20 mouse cellular contexts compared by ENCODE assay signal in the genomic region with DNA sequence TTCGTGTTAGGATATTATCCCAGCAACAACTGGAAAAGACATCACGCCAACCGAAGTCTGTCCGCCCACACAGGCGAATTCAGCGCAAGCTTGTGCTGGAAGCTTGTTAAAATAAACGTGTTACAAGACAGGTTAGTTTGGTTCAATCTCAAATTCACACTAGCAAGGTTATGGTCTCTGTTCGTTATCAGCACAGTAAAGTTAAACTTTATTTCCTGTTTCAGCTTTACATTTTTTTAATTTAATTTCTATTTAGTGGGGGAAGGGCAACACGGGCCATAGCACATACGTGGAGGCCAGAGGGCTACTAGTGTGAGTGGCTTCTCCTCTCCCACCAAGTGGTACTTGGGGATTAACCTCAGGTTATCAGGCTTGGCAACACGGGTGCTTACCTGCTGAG. TPM values are rescaled to one million over a fixed set of nuclear protein-coding genes. Genes with fewer than 3 reads are reported as not detected.
DNase-seq lines count a peak whose midpoint lies in the region; ATAC-seq and TF ChIP-seq lines count a peak whose summit lies in the region.
"Had no signal": no experiment of that assay in that cellular context is flagged by ENCODE, and none has a peak within 500 bp of the region (broad histone marks: within the 10 kb centered on the region; RNA-seq: fewer than 3 reads in every experiment).

No protein-coding gene starts in this region.

- H3K36me3 ChIP-seq in liver, embryonic 13.5 days: no peaks in the 10 kb centered on the region
- H3K36me3 ChIP-seq in liver, embryonic 12.5 days: no peaks in the 10 kb centered on the region
- H3K36me3 ChIP-seq in testis, adult 2 months (ENCODE audit: control insufficient read depth, insufficient read depth, low read length): no peaks in the 10 kb centered on the region
- peaks cover 0 to 35% of the 10 kb centered on the region in 2 experiments; a peak in 2 of 4 replicates for H3K36me3 ChIP-seq in MEL (ENCODE audit: control insufficient read depth in 1 of 2, insufficient read depth in 2 of 2, low read length in 2 of 2)
- H3K36me3 ChIP-seq: embryonic facial prominence, embryonic 10.5 days; embryonic facial prominence, embryonic 12.5 days; forebrain, embryonic 15.5 days had no signal

- H3K79me2 ChIP-seq in MEL (ENCODE audit: control insufficient read depth, insufficient read depth, low read length, poor library complexity): no peaks in the 10 kb centered on the region

- TF ChIP-seq POLR2A in testis, adult 2 months (IDR thresholded peaks at IDR 0.05; ENCODE audit: control insufficient read depth, low read depth, low read length): no peak
- no peak for TF ChIP-seq POLR2A in MEL (IDR thresholded peaks at IDR 0.05; ENCODE audit: control insufficient read depth in 1 of 2, insufficient read depth in 1 of 2, low read depth in 1 of 2, low read length in 2 of 2, poor library complexity in 1 of 2)

- no peak for ATAC-seq in liver, embryonic 13.5 days (ENCODE audit: low read depth)
- ATAC-seq in liver, embryonic 12.5 days: no peak
- ATAC-seq: forebrain, embryonic 13.5 days; forebrain, embryonic 15.5 days; forebrain, postnatal 0 days had no signal

- H3K27me3 ChIP-seq in liver, embryonic 13.5 days: no peaks in the 10 kb centered on the region
- H3K27me3 ChIP-seq in liver, embryonic 12.5 days (replicated peaks): no peaks in the 10 kb centered on the region
- no peaks in the 10 kb centered on the region for H3K27me3 ChIP-seq in testis, adult 2 months (ENCODE audit: control insufficient read depth, insufficient read depth, low read length)
- H3K27me3 ChIP-seq in MEL (ENCODE audit: control insufficient read depth in 1 of 2, insufficient read depth in 2 of 2, low read length in 2 of 2): no peaks in the 10 kb centered on the region
- H3K27me3 ChIP-seq: embryonic facial prominence, embryonic 12.5 days; forebrain, embryonic 13.5 days; forebrain, embryonic 15.5 days had no signal

- TF ChIP-seq RAD21 in MEL (IDR thresholded peaks at IDR 0.05; ENCODE audit: low read depth, low read length): no peak

- no peak for DNase-seq in liver, embryonic 13.5 days
- no peak for DNase-seq in testis, postnatal 14 days (ENCODE audit: low spot score)
- peak; percentile 44 for DNase-seq in MEL (ENCODE audit: low read depth, low spot score)
- no peak for DNase-seq in adrenal gland, adult 18-20 months (ENCODE audit: low spot score in 2 of 2)
- DNase-seq: adrenal gland, adult 8-10 months; adrenal gland, postnatal 14 days; adrenal gland, postnatal 36 days; cerebellum, adult 11-12 months; cerebellum, adult 2 months; cerebellum, adult 9-10 months; cerebellum, postnatal 10 days; cerebellum, postnatal 25 days; forebrain, postnatal 0 days had no signal

- H3K27ac ChIP-seq in liver, embryonic 13.5 days: peak overlapping the region; percentile 60
- H3K27ac ChIP-seq in liver, embryonic 12.5 days: no peak overlapping the region
- no peak overlapping the region for H3K27ac ChIP-seq in testis, adult 2 months (ENCODE audit: control insufficient read depth, insufficient read depth, low read depth, low read length)
- no peak overlapping the region for H3K27ac ChIP-seq in MEL (ENCODE audit: control insufficient read depth, low read depth, low read length)
- H3K27ac ChIP-seq: embryonic facial prominence, embryonic 10.5 days; embryonic facial prominence, embryonic 12.5 days; forebrain, embryonic 13.5 days; forebrain, embryonic 15.5 days had no signal

- WGBS in liver, embryonic 13.5 days (ENCODE audit: insufficient replicate concordance): 81% methylated on average over 11 of the region's 11 CpGs
- WGBS in liver, embryonic 12.5 days (ENCODE audit: insufficient replicate concordance): 83% methylated on average over 11 of the region's 11 CpGs

- H3K4me3 ChIP-seq in liver, embryonic 13.5 days (replicated peaks): no peak overlapping the region
- H3K4me3 ChIP-seq in liver, embryonic 12.5 days: no peak overlapping the region
- H3K4me3 ChIP-seq in testis, adult 2 months (ENCODE audit: control insufficient read depth, low read depth, low read length): peak overlapping the region; percentile 9
- no peak overlapping the region for H3K4me3 ChIP-seq in MEL (ENCODE audit: control insufficient read depth in 1 of 2, insufficient read depth in 1 of 2, low read depth in 2 of 2, low read length in 2 of 2)
- H3K4me3 ChIP-seq: embryonic facial prominence, embryonic 10.5 days; embryonic facial prominence, embryonic 12.5 days; forebrain, embryonic 13.5 days; forebrain, embryonic 15.5 days had no signal

- TF ChIP-seq EP300 in MEL (IDR thresholded peaks at IDR 0.05; ENCODE audit: low read depth in 1 of 2, low read length in 2 of 2): peak; percentile 73 to 80

- H3K9me3 ChIP-seq in liver, embryonic 13.5 days (replicated peaks): no peaks in the 10 kb centered on the region
- no peaks in the 10 kb centered on the region for H3K9me3 ChIP-seq in liver, embryonic 12.5 days (replicated peaks)
- no peaks in the 10 kb centered on the region for H3K9me3 ChIP-seq in MEL (replicated peaks; ENCODE audit: insufficient read depth, low read length)
- H3K9me3 ChIP-seq: embryonic facial prominence, embryonic 10.5 days; embryonic facial prominence, embryonic 12.5 days; forebrain, embryonic 13.5 days; forebrain, embryonic 15.5 days; G1E had no signal

- no peak for TF ChIP-seq CTCF in testis, adult 2 months (IDR thresholded peaks at IDR 0.05; ENCODE audit: control insufficient read depth, insufficient read depth, insufficient replicate concordance, low read depth, low read length)
- TF ChIP-seq CTCF in MEL (IDR thresholded peaks at IDR 0.05 in 2 of 3, conservative IDR thresholded peaks at IDR 0.05 in 1 of 3; ENCODE audit: control insufficient read depth in 1 of 3, insufficient read depth in 1 of 3, low read depth in 2 of 3, low read length in 3 of 3, poor library complexity in 1 of 3, severe bottlenecking in 1 of 3): no peak

- peaks cover 69% of the 10 kb centered on the region for H3K4me1 ChIP-seq in liver, embryonic 13.5 days (replicated peaks)
- H3K4me1 ChIP-seq in liver, embryonic 12.5 days: peaks cover 73% of the 10 kb centered on the region
- H3K4me1 ChIP-seq in testis, adult 2 months (ENCODE audit: control insufficient read depth, insufficient read depth, low read length): peaks cover 15% of the 10 kb centered on the region
- peaks cover 25 to 39% of the 10 kb centered on the region in 2 experiments for H3K4me1 ChIP-seq in MEL (ENCODE audit: control insufficient read depth in 1 of 2, insufficient read depth in 2 of 2, low read length in 2 of 2)
- H3K4me1 ChIP-seq: embryonic facial prominence, embryonic 10.5 days; embryonic facial prominence, embryonic 12.5 days; forebrain, embryonic 13.5 days; forebrain, embryonic 15.5 days had no signal

- no peak overlapping the region for H3K9ac ChIP-seq in liver, embryonic 13.5 days
- H3K9ac ChIP-seq in liver, embryonic 12.5 days: no peak overlapping the region
- H3K9ac ChIP-seq in MEL (ENCODE audit: control insufficient read depth, low read depth, low read length, poor library complexity, severe bottlenecking): no peak overlapping the region
- H3K9ac ChIP-seq: embryonic facial prominence, embryonic 12.5 days; forebrain, embryonic 13.5 days; forebrain, embryonic 15.5 days; forebrain, postnatal 0 days had no signal

- H3K4me2 ChIP-seq in liver, embryonic 13.5 days: no peak overlapping the region
- H3K4me2 ChIP-seq in liver, embryonic 12.5 days: no peak overlapping the region
- H3K4me2 ChIP-seq: embryonic facial prominence, embryonic 12.5 days; forebrain, embryonic 13.5 days; forebrain, embryonic 15.5 days had no signal

TF ChIP-seq in MEL, 35 proteins besides CTCF, POLR2A, EP300 and RAD21 (continues in another document):
- no peak for TF ChIP-seq BHLHE40 (IDR thresholded peaks at IDR 0.05; ENCODE audit: borderline replicate concordance, low read depth, low read length)
- no peak for TF ChIP-seq ELF1 (IDR thresholded peaks at IDR 0.05; ENCODE audit: low read depth, low read length)
- TF ChIP-seq MAFK (IDR thresholded peaks at IDR 0.05; ENCODE audit: borderline replicate concordance, low read depth, low read length): no peak
- no peak for TF ChIP-seq HCFC1 (IDR thresholded peaks at IDR 0.05; ENCODE audit: low read depth, low read length)
- peak; percentile 69 for TF ChIP-seq TCF12 (IDR thresholded peaks at IDR 0.05; ENCODE audit: low read depth, low read length)
- peak; percentile 79 for TF ChIP-seq GATA1 (IDR thresholded peaks at IDR 0.05; ENCODE audit: low read depth, low read length)
- TF ChIP-seq RCOR1 (IDR thresholded peaks at IDR 0.05; ENCODE audit: low read depth, low read length): peak; percentile 67
- TF ChIP-seq SIN3A (IDR thresholded peaks at IDR 0.05; ENCODE audit: low read length): no peak; the same call in 1 of the 2 replicates
- peak; percentile 82 for TF ChIP-seq ZNF384 (IDR thresholded peaks at IDR 0.05; ENCODE audit: low read depth, low read length)
- TF ChIP-seq CHD2 (IDR thresholded peaks at IDR 0.05; ENCODE audit: low read length): 0 out of 2 replicates have a peak, but pooled peaks have one; percentile 24

RNA-seq across cellular contexts. Expression of gene Trim59, which starts 7.3 kb away (rescaled TPM):
- 135 and 164 TPM in 2 replicates for polyA plus RNA-seq in liver, embryonic 13.5 days (2015; fragmentation: Nextera tagmentation; extraction: Ambion mirVana)
- polyA plus RNA-seq in liver, embryonic 12.5 days (2016; fragmentation: Nextera tagmentation; extraction: Ambion mirVana): 162 and 164 TPM in 2 replicates
- 7.3 and 9.8 TPM in 2 replicates for polyA plus RNA-seq in testis, adult 2 months (2012; rRNA removed)
- total RNA-seq in MEL (2012; rRNA removed): 11.3 and 14.8 TPM in 2 replicates
- polyA plus RNA-seq in MEL (2012; ENCODE audit: insufficient read depth in 1 of 2, insufficient read length in 2 of 2, low read depth in 1 of 2, low replicate concordance in 2 of 2, missing spikeins in 1 of 2): 10 to 100 TPM in 1 of 2 experiments, not detected in 1; 17.4 TPM
- 1 to 10 TPM; 2.9 to 4.8 TPM for total RNA-seq in adrenal gland, adult 18-20 months (2021)

RNA-seq across cellular contexts. Expression of gene Smc4, which starts 47.4 kb away (rescaled TPM):
- polyA plus RNA-seq in liver, embryonic 13.5 days (2015; fragmentation: Nextera tagmentation; extraction: Ambion mirVana): 166 and 219 TPM in 2 replicates
- 178 and 181 TPM in 2 replicates for polyA plus RNA-seq in liver, embryonic 12.5 days (2016; fragmentation: Nextera tagmentation; extraction: Ambion mirVana)
- 22.2 and 25.3 TPM in 2 replicates for polyA plus RNA-seq in testis, adult 2 months (2012; rRNA removed)
- 75.9 and 86.7 TPM in 2 replicates for total RNA-seq in MEL (2012; rRNA removed)
- polyA plus RNA-seq in MEL (2012; ENCODE audit: insufficient read depth in 1 of 2, insufficient read length in 2 of 2, low read depth in 1 of 2, low replicate concordance in 2 of 2, missing spikeins in 1 of 2): 1,000 to 10,000 TPM in 1 of 2 experiments, 10 to 100 TPM in 1; 88.7 to 1,112 TPM
- total RNA-seq in adrenal gland, adult 18-20 months (2021): 10 to 100 TPM; 19.5 to 26.7 TPM

RNA-seq across cellular contexts. Expression of gene Ift80, which starts 47.5 kb away (rescaled TPM):
- 5.9 and 7.1 TPM in 2 replicates for polyA plus RNA-seq in liver, embryonic 13.5 days (2015; fragmentation: Nextera tagmentation; extraction: Ambion mirVana)
- polyA plus RNA-seq in liver, embryonic 12.5 days (2016; fragmentation: Nextera tagmentation; extraction: Ambion mirVana): 6.8 and 7.1 TPM in 2 replicates
- 25.3 and 30.9 TPM in 2 replicates for polyA plus RNA-seq in testis, adult 2 months (2012; rRNA removed)
- total RNA-seq in MEL (2012; rRNA removed): 4.6 and 6.3 TPM in 2 replicates
- polyA plus RNA-seq in MEL (2012; ENCODE audit: insufficient read depth in 1 of 2, insufficient read length in 2 of 2, low read depth in 1 of 2, low replicate concordance in 2 of 2, missing spikeins in 1 of 2): 1 to 10 TPM in 1 of 2 experiments, not detected in 1; 8.4 TPM
- 10 to 100 TPM; 21.1 to 22.1 TPM for total RNA-seq in adrenal gland, adult 18-20 months (2021)
